Mouse (Mus musculus) spleen, adult 2 months (tissue): ENCODE measurements around the gene Clcn7.

Experiments
- CTCF ChIP-seq: fragments of 200-500 bp; IDR thresholded peaks from 2 replicates; pipeline ENCODE4 v1.5.1; 2011; ENCODE audit warnings: mild to moderate bottlenecking, inconsistent platforms; ENCODE audit not compliant: insufficient read depth, insufficient read length, insufficient replicate concordance; ENCODE audit errors: extremely low read depth
- POLR2A ChIP-seq: fragments of 200-500 bp; IDR thresholded peaks from 2 replicates; pipeline ENCODE4 v1.6.1; 2011; ENCODE audit warnings: low read depth, low read length, inconsistent platforms

GRCm38 (mm10) chr17:25172558-25172957 is 39.4 kb downstream of the Clcn7 start:
- TF ChIP-seq CTCF (no peak), POLR2A (no peak)
